7 mouse cellular contexts compared by ENCODE assay signal in the genomic region with DNA sequence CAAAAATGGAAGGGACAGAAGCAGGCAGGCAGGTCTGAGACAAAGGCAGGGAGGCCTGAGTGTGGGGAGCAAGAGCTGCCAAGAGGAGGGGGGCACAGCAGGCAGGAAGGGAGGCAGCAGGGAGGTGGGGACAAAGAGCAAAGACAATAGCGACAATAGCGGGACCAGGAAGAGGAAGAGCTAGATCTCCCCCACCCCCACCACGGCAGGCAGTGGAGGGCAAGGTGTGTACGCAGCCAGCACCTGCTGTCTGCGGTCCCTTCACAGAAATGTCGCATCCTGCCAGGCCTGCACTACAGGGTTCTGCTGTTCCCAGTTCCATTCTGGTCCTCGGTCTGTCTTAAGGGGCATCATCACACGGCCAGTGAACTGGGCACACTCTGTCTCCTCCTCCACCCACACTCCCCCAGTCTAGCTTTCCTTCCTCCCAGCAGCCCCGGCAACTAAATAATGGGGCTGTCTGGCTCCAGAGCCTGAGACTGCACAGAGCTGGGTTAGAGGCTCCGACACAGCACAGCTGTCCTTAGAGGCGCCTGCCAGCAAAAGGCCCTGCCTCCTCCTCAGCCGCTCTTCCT. TPM values are rescaled to one million over a fixed set of nuclear protein-coding genes. Genes with fewer than 3 reads are reported as not detected.
DNase-seq lines count a peak whose midpoint lies in the region; ATAC-seq and TF ChIP-seq lines count a peak whose summit lies in the region.

No protein-coding gene starts in this region.

- TF ChIP-seq CTCF in G1E (IDR thresholded peaks at IDR 0.05; ENCODE audit: low read depth, low read length), result no peak

- H3K4me3 ChIP-seq in G1E (ENCODE audit: low read depth, low read length), result peak overlapping the region; percentile 69
- no peak overlapping the region for H3K4me3 ChIP-seq in hindbrain, embryonic 12.5 days
- peak overlapping the region; percentile 4; the same call in 1 of the 2 replicates for H3K4me3 ChIP-seq in stomach, embryonic 14.5 days (ENCODE audit: low read depth, low read length)

- peak overlapping the region; percentile 45 for H3K9ac ChIP-seq in hindbrain, embryonic 12.5 days
- no peak overlapping the region; the same call in 1 of the 2 replicates for H3K9ac ChIP-seq in stomach, embryonic 14.5 days (replicated peaks; ENCODE audit: low read depth, low read length)

- H3K27me3 ChIP-seq in G1E (ENCODE audit: insufficient read depth, low read length), result peaks cover 10% of the 10 kb centered on the region
- H3K27me3 ChIP-seq in hindbrain, embryonic 12.5 days, result peaks cover 16% of the 10 kb centered on the region
- no peaks in the 10 kb centered on the region for H3K27me3 ChIP-seq in stomach, embryonic 14.5 days (ENCODE audit: control insufficient read depth, insufficient read depth, low read length)

- peak overlapping the region; percentile 26 for H3K4me2 ChIP-seq in hindbrain, embryonic 12.5 days (replicated peaks)
- peak overlapping the region; percentile 38 for H3K4me2 ChIP-seq in stomach, embryonic 14.5 days (replicated peaks; ENCODE audit: low read depth, low read length)

- intact Hi-C loops in left cerebral cortex, postnatal 10 days (cut with DNase I), result no loop called here

- ATAC-seq in G1E (ENCODE audit: extremely low read depth, insufficient number of reproducible peaks, low FRiP score, poor library complexity, severe bottlenecking), result peak; percentile 22
- ATAC-seq in activated CD4-positive, CD25-positive, alpha-beta regulatory T cell, adult 4 months, result peak; percentile 55
- peak; percentile 58 for ATAC-seq in hindbrain, embryonic 12.5 days (ENCODE audit: low FRiP score)
- peak; percentile 70; the same call in 1 of the 2 replicates for ATAC-seq in stomach, embryonic 14.5 days (ENCODE audit: insufficient number of reproducible peaks, insufficient read depth, low FRiP score, low read depth)

- peak overlapping the region; percentile 97 for H3K27ac ChIP-seq in hindbrain, embryonic 12.5 days
- peak overlapping the region; percentile 90 for H3K27ac ChIP-seq in stomach, embryonic 14.5 days (ENCODE audit: low read length)

- peak; percentile 51 for DNase-seq in G1E (ENCODE audit: low spot score)
- DNase-seq in lung, postnatal 25 days (ENCODE audit: low spot score), result peak; percentile 40
- DNase-seq in left cerebral cortex, adult 11 months (ENCODE audit: low spot score), result no peak
- no peak for DNase-seq in left cerebral cortex, postnatal 10 days (ENCODE audit: extremely low spot score in 1 of 2, low spot score in 2 of 2)

- 16% methylated on average over 11 of the region's 12 CpGs for WGBS in hindbrain, embryonic 12.5 days
- 12% methylated on average over 12 of the region's 12 CpGs for WGBS in stomach, embryonic 14.5 days

- peaks cover 3% of the 10 kb centered on the region for H3K36me3 ChIP-seq in G1E (replicated peaks)
- no peaks in the 10 kb centered on the region for H3K36me3 ChIP-seq in hindbrain, embryonic 12.5 days
- no peaks in the 10 kb centered on the region for H3K36me3 ChIP-seq in stomach, embryonic 14.5 days (ENCODE audit: control insufficient read depth, insufficient read depth, low read length)

- peaks cover 96% of the 10 kb centered on the region for H3K4me1 ChIP-seq in G1E (ENCODE audit: insufficient read depth, low read depth, low read length)
- peaks cover 70% of the 10 kb centered on the region for H3K4me1 ChIP-seq in hindbrain, embryonic 12.5 days
- H3K4me1 ChIP-seq in stomach, embryonic 14.5 days (ENCODE audit: control insufficient read depth, insufficient read depth, low read length), result peaks cover 63% of the 10 kb centered on the region

- H3K9me3 ChIP-seq in G1E (replicated peaks), result no peaks in the 10 kb centered on the region
- H3K9me3 ChIP-seq in hindbrain, embryonic 12.5 days (replicated peaks), result no peaks in the 10 kb centered on the region
- H3K9me3 ChIP-seq in stomach, embryonic 14.5 days (ENCODE audit: control insufficient read depth, low read depth, low read length), result no peaks in the 10 kb centered on the region

RNA-seq across cellular contexts. Expression of a gene that starts 6.8 kb away (rescaled TPM):
- 3.3 and 6.8 TPM in 2 replicates for total RNA-seq in G1E (2014; fragmentation: Nextera tagmentation)
- total RNA-seq in G1E (2017), result 1.0 and 1.3 TPM in 2 replicates
- polyA plus RNA-seq in G1E (2012), result 12.6 and 15.1 TPM in 2 replicates
- polyA plus RNA-seq in activated CD4-positive, CD25-positive, alpha-beta regulatory T cell, adult 4 months (2017; shearing (Covaris generic)), result under 1 TPM; 0.16 to 0.24 TPM
- 14.6 and 17.4 TPM in 2 replicates for polyA plus RNA-seq in hindbrain, embryonic 12.5 days (2016; fragmentation: Nextera tagmentation; extraction: Ambion mirVana)
- 8.9 and 9.8 TPM in 2 replicates for polyA plus RNA-seq in stomach, embryonic 14.5 days (2014; fragmentation: Nextera tagmentation; extraction: Ambion mirVana)
- total RNA-seq in left cerebral cortex, postnatal 10 days (2021), result 10 to 100 TPM; 17.0 to 19.3 TPM

RNA-seq across cellular contexts. Expression of a gene that starts 20.0 kb away (rescaled TPM):
- total RNA-seq in G1E (2014; fragmentation: Nextera tagmentation), result 0.23 and 0.58 TPM in 2 replicates
- 0.17 and 0.22 TPM in 2 replicates for total RNA-seq in G1E (2017)
- 0.07 and 0.09 TPM in 2 replicates for polyA plus RNA-seq in G1E (2012)
- polyA plus RNA-seq in activated CD4-positive, CD25-positive, alpha-beta regulatory T cell, adult 4 months (2017; shearing (Covaris generic)), result under 1 TPM in 1 of 2 experiments, not detected in 1; 0.42 TPM
- 8.8 and 9.0 TPM in 2 replicates for polyA plus RNA-seq in hindbrain, embryonic 12.5 days (2016; fragmentation: Nextera tagmentation; extraction: Ambion mirVana)
- polyA plus RNA-seq in stomach, embryonic 14.5 days (2014; fragmentation: Nextera tagmentation; extraction: Ambion mirVana), result 4.6 and 4.9 TPM in 2 replicates
- total RNA-seq in left cerebral cortex, postnatal 10 days (2021), result 10 to 100 TPM in 1 of 2 experiments, 1 to 10 TPM in 1; 8.8 to 10.1 TPM

RNA-seq across cellular contexts. Expression of a gene that starts 47.4 kb away (rescaled TPM):
- total RNA-seq in G1E (2014; fragmentation: Nextera tagmentation) (not detected in 2 replicates), G1E (2017) (0.06 and 0.11 TPM in 2 replicates)
- polyA plus RNA-seq in G1E (2012), result 0.15 TPM in 2 replicates
- 1 to 10 TPM; 2.2 to 2.9 TPM for polyA plus RNA-seq in activated CD4-positive, CD25-positive, alpha-beta regulatory T cell, adult 4 months (2017; shearing (Covaris generic))
- polyA plus RNA-seq in hindbrain, embryonic 12.5 days (2016; fragmentation: Nextera tagmentation; extraction: Ambion mirVana), result 0.35 and 0.46 TPM in 2 replicates
- 0.57 and 0.68 TPM in 2 replicates for polyA plus RNA-seq in stomach, embryonic 14.5 days (2014; fragmentation: Nextera tagmentation; extraction: Ambion mirVana)
- 1 to 10 TPM; 3.9 to 4.7 TPM for total RNA-seq in left cerebral cortex, postnatal 10 days (2021)

RNA-seq across cellular contexts. Expression of a gene that starts 48.9 kb away (rescaled TPM):
- total RNA-seq in G1E (2014; fragmentation: Nextera tagmentation) (13.5 and 17.7 TPM in 2 replicates), G1E (2017) (15.4 and 20.4 TPM in 2 replicates)
- polyA plus RNA-seq in G1E (2012), result 43.6 and 44.0 TPM in 2 replicates
- polyA plus RNA-seq in activated CD4-positive, CD25-positive, alpha-beta regulatory T cell, adult 4 months (2017; shearing (Covaris generic)), result 10 to 100 TPM; 15.3 to 21.6 TPM
- polyA plus RNA-seq in hindbrain, embryonic 12.5 days (2016; fragmentation: Nextera tagmentation; extraction: Ambion mirVana), result 38.7 and 43.5 TPM in 2 replicates
- 46.2 and 52.5 TPM in 2 replicates for polyA plus RNA-seq in stomach, embryonic 14.5 days (2014; fragmentation: Nextera tagmentation; extraction: Ambion mirVana)
- 10 to 100 TPM; 53.3 to 56.0 TPM for total RNA-seq in left cerebral cortex, postnatal 10 days (2021)

Comparison
In these comparisons a context has a peak if more than half of its experiments do, and no peak if none do; other contexts are left out.
1. DNase-seq: peak in G1E (single experiment) and lung, postnatal 25 days (single experiment); none in left cerebral cortex, adult 11 months (single experiment) and left cerebral cortex, postnatal 10 days (0 of 2).
2. Peak in every context shown above with its lines, with median percentiles within 50 percentile points of each other: ATAC-seq.